Mouse (Mus musculus) hindbrain, embryonic 16.5 days (tissue): ENCODE data around the gene Jsrp1. TPM values are rescaled to one million over a fixed set of nuclear protein-coding genes. Genes with fewer than 3 reads are reported as not detected.

ENCODE experiments used
- ATAC-seq: fragments of 200-750 bp; cut with Nextera tagmentation; 2 replicates; pipeline ENCODE4 v1.8.0; 2017; ENCODE audit warnings: moderate TSS enrichment, moderate library complexity
- H3K27ac ChIP-seq: fragments of 300-500 bp; sonication (generic); 2 replicates; pipeline ENCODE4 v1.5.1; 2014; ENCODE audit warnings: low read depth, mild to moderate bottlenecking, control low read depth, low read length, moderate library complexity
- H3K27me3 ChIP-seq: fragments of 300-500 bp; sonication (generic); replicated peaks from 2 replicates; pipeline ENCODE4 v1.6.1; 2014; ENCODE audit warnings: low read length; ENCODE audit not compliant: control insufficient read depth, insufficient read depth
- H3K36me3 ChIP-seq: fragments of 300-500 bp; sonication (generic); 2 replicates; pipeline ENCODE4 v1.6.1; 2014; ENCODE audit warnings: mild to moderate bottlenecking, low read length, moderate library complexity, mixed read lengths; ENCODE audit not compliant: control insufficient read depth, insufficient read depth
- H3K4me1 ChIP-seq: fragments of 300-500 bp; sonication (generic); 2 replicates; pipeline ENCODE4 v1.6.1; 2014; ENCODE audit warnings: low read depth, low read length; ENCODE audit not compliant: control insufficient read depth, insufficient read depth
- H3K4me2 ChIP-seq: fragments of 300-500 bp; sonication (generic); 2 replicates; pipeline ENCODE4 v1.6.1; 2014; ENCODE audit warnings: mild to moderate bottlenecking, low read length, control low read depth, moderate library complexity
- H3K4me3 ChIP-seq: fragments of 300-500 bp; sonication (generic); 2 replicates; pipeline ENCODE4 v1.5.1; 2014; ENCODE audit warnings: mild to moderate bottlenecking, low read length, control low read depth, moderate library complexity
- H3K9ac ChIP-seq: fragments of 300-500 bp; sonication (generic); 2 replicates; pipeline ENCODE4 v1.6.1; 2014; ENCODE audit warnings: low read depth, mild to moderate bottlenecking, control low read depth, low read length, moderate library complexity
- H3K9me3 ChIP-seq: fragments of 300-500 bp; sonication (generic); 2 replicates; pipeline ENCODE4 v1.6.1; 2014; ENCODE audit warnings: mild to moderate bottlenecking, low read length, moderate library complexity; ENCODE audit not compliant: control insufficient read depth
- WGBS: fragments of 180-500 bp; shearing (Covaris S2); extraction: QIAGEN DNeasy Blood & Tissue Kit; methylation state at CpG from one replicate; pipeline ENCODE4 v1.1.7; 2014; 5-methylcytosine and 5-hydroxymethylcytosine counted together
- polyA plus RNA-seq: library from polyadenylated mRNA; unstranded; fragments of >200 nt; fragmentation: Nextera tagmentation; extraction: Ambion mirVana; gene quantifications from 2 replicates; pipeline ENCODE4 v1.2.1, GENCODE M21; 2015

Jsrp1 gene
- polyA plus RNA-seq, 1 experiment from 2014 or later: 1.1 TPM

GRCm38 (mm10) chr10:80802204-80802912 is 10.9 kb downstream of the Jsrp1 start:
- Histone ChIP-seq H3K9me3 (no peaks in the 10 kb centered on the region), H3K4me2 (no peak overlapping the region), H3K9ac (no peak overlapping the region), H3K4me1 (peaks cover 28% of the 10 kb centered on the region), H3K27me3 (peaks cover 3% of the 10 kb centered on the region; the same call in 1 of the 2 replicates), H3K4me3 (no peak overlapping the region), H3K36me3 (peaks cover 39% of the 10 kb centered on the region), H3K27ac (no peak overlapping the region)
- 91% methylated on average over 10 of the region's 10 CpGs for WGBS
- ATAC-seq: no peak

- no peak for ATAC-seq
- H3K9me3 ChIP-seq: no peaks in the 10 kb centered on the region
- peak overlapping the region; percentile 98 for H3K9ac ChIP-seq
- WGBS: 3% methylated on average over 18 of the region's 18 CpGs
- peaks cover 27% of the 10 kb centered on the region for H3K4me1 ChIP-seq
- H3K27ac ChIP-seq: peak overlapping the region; percentile 98
- H3K27me3 ChIP-seq: no peaks in the 10 kb centered on the region
- peaks cover 36% of the 10 kb centered on the region for H3K36me3 ChIP-seq
- peak overlapping the region; percentile 91 for H3K4me3 ChIP-seq
- peak overlapping the region; percentile 78 for H3K4me2 ChIP-seq
Observed at GRCm38 (mm10) chr10:80799070-80799566, 14.2 kb downstream of the Jsrp1 start.

- Histone ChIP-seq H3K4me3 (peak within 1 kb of the TSS; percentile 91), H3K27me3 (no peaks in the 10 kb centered on the region), H3K9ac (peak within 1 kb of the TSS; percentile 98), H3K9me3 (no peaks in the 10 kb centered on the region), H3K4me2 (peak within 1 kb of the TSS; percentile 94), H3K4me1 (peaks cover 27% of the 10 kb centered on the region), H3K36me3 (peaks cover 28% of the 10 kb centered on the region), H3K27ac (peak within 1 kb of the TSS; percentile 98)
- ATAC-seq: peak; percentile 93
- WGBS: under 1% methylated on average over 91 of the region's 104 CpGs
Observed at GRCm38 (mm10) chr10:80798150-80799006, 14.9 kb downstream of the Jsrp1 start, which contains the start of the genes Sf3a2 and Plekhj1. Gene Sf3a2 (plus strand): TSS chr10:80798198. Gene Plekhj1 (minus strand): TSS chr10:80798626.

- H3K9ac ChIP-seq: peak overlapping the region; percentile 98
- H3K27ac ChIP-seq: peak overlapping the region; percentile 98
- 2% methylated on average over 59 of the region's 59 CpGs for WGBS
- peaks cover 25% of the 10 kb centered on the region for H3K36me3 ChIP-seq
- no peaks in the 10 kb centered on the region for H3K27me3 ChIP-seq
- H3K9me3 ChIP-seq: no peaks in the 10 kb centered on the region
- peaks cover 27% of the 10 kb centered on the region for H3K4me1 ChIP-seq
- peak; percentile 75 for ATAC-seq
- H3K4me3 ChIP-seq: peak overlapping the region; percentile 91
- peak overlapping the region; percentile 94 for H3K4me2 ChIP-seq
Observed at GRCm38 (mm10) chr10:80797186-80798149, 15.8 kb downstream of the Jsrp1 start.

- H3K4me3 ChIP-seq: no peak overlapping the region
- 0 out of 2 replicates have a peak overlapping the region, but pooled peaks have one; percentile 2 for H3K9ac ChIP-seq
- peaks cover 22% of the 10 kb centered on the region for H3K36me3 ChIP-seq
Observed at GRCm38 (mm10) chr10:80796307-80796848, 16.9 kb downstream of the Jsrp1 start.

GRCm38 (mm10) chr10:80794750-80795149 is 18.5 kb downstream of the Jsrp1 start:
- H3K9ac ChIP-seq: no peak overlapping the region
- H3K36me3 ChIP-seq: peaks cover 34% of the 10 kb centered on the region
- H3K27ac ChIP-seq: no peak overlapping the region
- H3K27me3 ChIP-seq: no peaks in the 10 kb centered on the region
- no peak overlapping the region for H3K4me2 ChIP-seq
- no peak overlapping the region for H3K4me3 ChIP-seq
- H3K9me3 ChIP-seq: no peaks in the 10 kb centered on the region
- peaks cover 20% of the 10 kb centered on the region for H3K4me1 ChIP-seq
- 82% methylated on average over 8 of the region's 8 CpGs for WGBS
- no peak for ATAC-seq

More at GRCm38 (mm10) chr10:80796307-80796848, 16.9 kb downstream of the Jsrp1 start:
- no peak for ATAC-seq
- Histone ChIP-seq H3K4me2 (peak overlapping the region; percentile 94; the same call in 1 of the 2 replicates), H3K27ac (no peak overlapping the region), H3K4me1 (peaks cover 27% of the 10 kb centered on the region), H3K9me3 (no peaks in the 10 kb centered on the region), H3K27me3 (no peaks in the 10 kb centered on the region)
- WGBS: 82% methylated on average over 9 of the region's 9 CpGs

GRCm38 (mm10) chr10:80793803-80794202 is 19.5 kb downstream of the Jsrp1 start:
- no peak for ATAC-seq
- H3K36me3 ChIP-seq: peaks cover 41% of the 10 kb centered on the region
- no peak overlapping the region for H3K27ac ChIP-seq
- H3K4me2 ChIP-seq: no peak overlapping the region
- no peaks in the 10 kb centered on the region for H3K27me3 ChIP-seq
- no peaks in the 10 kb centered on the region for H3K9me3 ChIP-seq
- H3K9ac ChIP-seq: no peak overlapping the region
- 89% methylated on average over 4 of the region's 4 CpGs for WGBS
- H3K4me1 ChIP-seq: peaks cover 14% of the 10 kb centered on the region
- H3K4me3 ChIP-seq: no peak overlapping the region

GRCm38 (mm10) chr10:80793033-80793784 is 20.1 kb downstream of the Jsrp1 start:
- Histone ChIP-seq H3K4me2 (no peak overlapping the region), H3K9me3 (no peaks in the 10 kb centered on the region), H3K36me3 (peaks cover 46% of the 10 kb centered on the region), H3K27me3 (no peaks in the 10 kb centered on the region), H3K4me1 (peaks cover 14% of the 10 kb centered on the region), H3K9ac (no peak overlapping the region), H3K4me3 (no peak overlapping the region), H3K27ac (no peak overlapping the region)
- WGBS: 86% methylated on average over 13 of the region's 13 CpGs
- no peak for ATAC-seq
